8 mouse cellular contexts compared by ENCODE assay signal in the genomic region with DNA sequence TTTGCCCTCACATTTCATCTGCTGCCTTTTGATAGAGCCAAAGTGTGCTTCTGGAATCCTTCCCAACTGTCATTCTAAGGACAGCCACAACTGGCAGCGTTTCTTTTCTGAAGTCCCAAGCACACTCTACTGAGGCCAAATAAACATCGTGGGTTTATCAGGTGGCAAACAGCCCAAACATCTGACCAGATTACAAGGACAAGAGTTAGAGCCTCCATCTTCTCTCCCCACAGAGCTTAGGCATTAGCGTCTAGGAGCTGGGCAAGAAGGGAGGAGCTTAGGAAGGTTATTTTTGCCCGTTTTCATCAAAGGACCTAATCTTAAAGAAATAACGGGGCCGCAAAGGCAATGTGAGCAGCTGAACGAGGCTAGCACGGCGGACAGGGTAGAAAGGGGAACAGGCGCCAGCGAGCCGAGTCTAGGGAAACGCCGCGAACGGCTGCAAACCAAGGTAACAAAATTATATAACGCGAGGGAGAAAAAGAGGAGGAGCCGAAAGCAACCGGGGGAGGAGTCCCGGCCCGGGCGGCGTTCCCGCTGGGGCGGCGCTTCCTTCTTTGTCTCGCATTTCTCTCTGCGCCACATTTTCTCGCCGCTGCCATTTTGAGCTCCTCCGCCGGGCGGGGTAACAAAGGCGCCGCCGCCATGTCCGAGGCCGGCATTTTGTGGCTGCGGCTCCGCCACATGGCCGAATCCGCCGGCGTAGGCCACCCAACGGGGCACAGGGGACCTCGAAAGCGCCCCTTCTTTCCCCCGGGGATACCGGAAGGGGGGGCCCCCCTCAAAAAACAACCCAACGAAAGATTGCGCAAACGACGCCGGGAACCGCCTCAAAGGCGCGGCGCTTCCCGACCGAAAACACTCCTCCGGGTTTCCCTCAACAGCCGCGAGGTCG. TPM values are rescaled to one million over a fixed set of nuclear protein-coding genes. Genes with fewer than 3 reads are reported as not detected.
DNase-seq lines count a peak whose midpoint lies in the region; ATAC-seq lines count a peak whose summit lies in the region.

No protein-coding gene starts in this region.

- H3K36me3 ChIP-seq in forebrain, embryonic 11.5 days (ENCODE audit: control insufficient read depth, insufficient read depth, low read length): peaks cover 24% of the 10 kb centered on the region
- H3K36me3 ChIP-seq in heart, embryonic 16.5 days (ENCODE audit: control insufficient read depth, insufficient read depth): peaks cover 35% of the 10 kb centered on the region
- H3K36me3 ChIP-seq in liver, embryonic 15.5 days (replicated peaks): peaks cover 57% of the 10 kb centered on the region
- peaks cover 10% of the 10 kb centered on the region for H3K36me3 ChIP-seq in neural tube, embryonic 11.5 days (ENCODE audit: control insufficient read depth, insufficient read depth, low read length)
- peaks cover 22% of the 10 kb centered on the region for H3K36me3 ChIP-seq in stomach, embryonic 16.5 days (ENCODE audit: control insufficient read depth, insufficient read depth, low read length)

- H3K9me3 ChIP-seq in forebrain, embryonic 11.5 days (ENCODE audit: control insufficient read depth, low read length): no peaks in the 10 kb centered on the region
- no peaks in the 10 kb centered on the region for H3K9me3 ChIP-seq in heart, embryonic 16.5 days (replicated peaks; ENCODE audit: control insufficient read depth, low read length)
- no peaks in the 10 kb centered on the region for H3K9me3 ChIP-seq in liver, embryonic 15.5 days (replicated peaks)
- no peaks in the 10 kb centered on the region for H3K9me3 ChIP-seq in neural tube, embryonic 11.5 days (ENCODE audit: control insufficient read depth, low read length)
- H3K9me3 ChIP-seq in stomach, embryonic 16.5 days (replicated peaks; ENCODE audit: control insufficient read depth, low read length): no peaks in the 10 kb centered on the region

- peak overlapping the region; percentile 98 for H3K27ac ChIP-seq in forebrain, embryonic 11.5 days (ENCODE audit: low read depth, low read length)
- peak overlapping the region; percentile 100 for H3K27ac ChIP-seq in heart, embryonic 16.5 days (ENCODE audit: low read length)
- H3K27ac ChIP-seq in liver, embryonic 15.5 days (replicated peaks): peak overlapping the region; percentile 99
- H3K27ac ChIP-seq in neural tube, embryonic 11.5 days (ENCODE audit: low read depth, low read length): peak overlapping the region; percentile 97
- H3K27ac ChIP-seq in stomach, embryonic 16.5 days (ENCODE audit: low read length): peak overlapping the region; percentile 99

- peak; percentile 75 to 78 for DNase-seq in CD8-positive naive resting alpha-beta T cell, adult 2 months (ENCODE audit: low read depth in 2 of 2, low spot score in 2 of 2)
- peak; percentile 84 for DNase-seq in c-Kit-negative CD71-positive TER-119-positive erythroid progenitor cells, embryonic 14.5 days (ENCODE audit: low read depth, low spot score)
- DNase-seq in forebrain, embryonic 11.5 days (ENCODE audit: low spot score): peak; percentile 92
- peak; percentile 94 to 95 for DNase-seq in kidney, postnatal 36 days
- DNase-seq in neural tube, embryonic 11.5 days (ENCODE audit: low spot score): peak; percentile 85

- under 1% methylated on average over 65 of the region's 65 CpGs for WGBS in forebrain, embryonic 11.5 days
- under 1% methylated on average over 63 of the region's 65 CpGs for WGBS in heart, embryonic 16.5 days
- under 1% methylated on average over 64 of the region's 65 CpGs for WGBS in liver, embryonic 15.5 days (ENCODE audit: insufficient replicate concordance)
- WGBS in neural tube, embryonic 11.5 days: under 1% methylated on average over 64 of the region's 65 CpGs
- WGBS in stomach, embryonic 16.5 days: under 1% methylated on average over 65 of the region's 65 CpGs

- no peaks in the 10 kb centered on the region for H3K4me1 ChIP-seq in forebrain, embryonic 11.5 days (replicated peaks; ENCODE audit: control insufficient read depth, insufficient read depth, low read length)
- peaks cover 23% of the 10 kb centered on the region for H3K4me1 ChIP-seq in heart, embryonic 16.5 days (ENCODE audit: control insufficient read depth, insufficient read depth, low read length)
- H3K4me1 ChIP-seq in liver, embryonic 15.5 days (replicated peaks): peaks cover 31% of the 10 kb centered on the region
- peaks cover 8% of the 10 kb centered on the region for H3K4me1 ChIP-seq in neural tube, embryonic 11.5 days (ENCODE audit: control insufficient read depth, insufficient read depth, low read length)
- H3K4me1 ChIP-seq in stomach, embryonic 16.5 days (ENCODE audit: control insufficient read depth, insufficient read depth, low read length): peaks cover 4% of the 10 kb centered on the region; the same call in 1 of the 2 replicates

- H3K4me2 ChIP-seq in forebrain, embryonic 11.5 days (ENCODE audit: low read depth, low read length, severe bottlenecking): peak overlapping the region; percentile 60
- H3K4me2 ChIP-seq in heart, embryonic 16.5 days (ENCODE audit: low read depth, low read length): peak overlapping the region; percentile 85
- H3K4me2 ChIP-seq in liver, embryonic 15.5 days: peak overlapping the region; percentile 68
- peak overlapping the region; percentile 57 for H3K4me2 ChIP-seq in neural tube, embryonic 11.5 days (ENCODE audit: low read depth)
- peak overlapping the region; percentile 88 for H3K4me2 ChIP-seq in stomach, embryonic 16.5 days (ENCODE audit: low read depth, low read length)

- H3K27me3 ChIP-seq in forebrain, embryonic 11.5 days (ENCODE audit: control insufficient read depth, insufficient read depth, low read length): no peaks in the 10 kb centered on the region
- H3K27me3 ChIP-seq in heart, embryonic 16.5 days (ENCODE audit: control insufficient read depth, insufficient read depth, low read length): no peaks in the 10 kb centered on the region
- H3K27me3 ChIP-seq in liver, embryonic 15.5 days: no peaks in the 10 kb centered on the region
- no peaks in the 10 kb centered on the region for H3K27me3 ChIP-seq in neural tube, embryonic 11.5 days (ENCODE audit: control insufficient read depth, insufficient read depth, low read length)
- H3K27me3 ChIP-seq in stomach, embryonic 16.5 days (ENCODE audit: control insufficient read depth, insufficient read depth, low read length): no peaks in the 10 kb centered on the region

- peak overlapping the region; percentile 100 for H3K9ac ChIP-seq in forebrain, embryonic 11.5 days (ENCODE audit: low read length)
- H3K9ac ChIP-seq in heart, embryonic 16.5 days (ENCODE audit: low read length): peak overlapping the region; percentile 99
- H3K9ac ChIP-seq in liver, embryonic 15.5 days: peak overlapping the region; percentile 99
- peak overlapping the region; percentile 100 for H3K9ac ChIP-seq in neural tube, embryonic 11.5 days (ENCODE audit: low read length)
- peak overlapping the region; percentile 98 for H3K9ac ChIP-seq in stomach, embryonic 16.5 days (ENCODE audit: low read length)

- peak overlapping the region; percentile 97 for H3K4me3 ChIP-seq in forebrain, embryonic 11.5 days (ENCODE audit: low read depth, low read length)
- peak overlapping the region; percentile 93 for H3K4me3 ChIP-seq in heart, embryonic 16.5 days (ENCODE audit: low read length)
- peak overlapping the region; percentile 96 for H3K4me3 ChIP-seq in liver, embryonic 15.5 days (replicated peaks)
- H3K4me3 ChIP-seq in neural tube, embryonic 11.5 days (ENCODE audit: low read depth, low read length): peak overlapping the region; percentile 87
- peak overlapping the region; percentile 95 for H3K4me3 ChIP-seq in stomach, embryonic 16.5 days (replicated peaks; ENCODE audit: low read length)

- peak; percentile 8; the same call in 1 of the 2 replicates for ATAC-seq in forebrain, embryonic 11.5 days (replicated peaks; ENCODE audit: low FRiP score)
- ATAC-seq in heart, embryonic 16.5 days (replicated peaks; ENCODE audit: extremely low read depth, insufficient read depth, low FRiP score): peak; percentile 33
- ATAC-seq in liver, embryonic 15.5 days (ENCODE audit: insufficient read depth): peak; percentile 19
- no peak for ATAC-seq in neural tube, embryonic 11.5 days (ENCODE audit: insufficient read depth, low FRiP score, low TSS enrichment)
- peak; percentile 44 for ATAC-seq in stomach, embryonic 16.5 days (ENCODE audit: insufficient read depth, low FRiP score)

RNA-seq across cellular contexts. Expression of a gene that starts 1.6 kb away (rescaled TPM):
- 508 and 538 TPM in 2 replicates for polyA plus RNA-seq in forebrain, embryonic 11.5 days (2014; fragmentation: Nextera tagmentation; extraction: Ambion mirVana)
- 213 and 237 TPM in 2 replicates for polyA plus RNA-seq in heart, embryonic 16.5 days (2015; fragmentation: Nextera tagmentation; extraction: Ambion mirVana)
- 114 and 115 TPM in 2 replicates for polyA plus RNA-seq in liver, embryonic 15.5 days (2015; fragmentation: Nextera tagmentation; extraction: Ambion mirVana)
- polyA plus RNA-seq in neural tube, embryonic 11.5 days (2014; fragmentation: Nextera tagmentation; extraction: Ambion mirVana): 496 and 500 TPM in 2 replicates
- polyA plus RNA-seq in stomach, embryonic 16.5 days (2015; fragmentation: Nextera tagmentation; extraction: Ambion mirVana): 304 and 316 TPM in 2 replicates

RNA-seq across cellular contexts. Expression of a gene that starts 1.7 kb away (rescaled TPM):
- polyA plus RNA-seq in forebrain, embryonic 11.5 days (2014; fragmentation: Nextera tagmentation; extraction: Ambion mirVana): 20.8 and 23.0 TPM in 2 replicates
- polyA plus RNA-seq in heart, embryonic 16.5 days (2015; fragmentation: Nextera tagmentation; extraction: Ambion mirVana): 14.2 and 15.1 TPM in 2 replicates
- polyA plus RNA-seq in liver, embryonic 15.5 days (2015; fragmentation: Nextera tagmentation; extraction: Ambion mirVana): 7.8 and 9.1 TPM in 2 replicates
- 19.0 and 22.9 TPM in 2 replicates for polyA plus RNA-seq in neural tube, embryonic 11.5 days (2014; fragmentation: Nextera tagmentation; extraction: Ambion mirVana)
- polyA plus RNA-seq in stomach, embryonic 16.5 days (2015; fragmentation: Nextera tagmentation; extraction: Ambion mirVana): 18.8 and 20.4 TPM in 2 replicates

RNA-seq across cellular contexts. Expression of a gene that starts 8.0 kb away (rescaled TPM):
- polyA plus RNA-seq in forebrain, embryonic 11.5 days (2014; fragmentation: Nextera tagmentation; extraction: Ambion mirVana): 8.9 and 9.1 TPM in 2 replicates
- 6.4 and 7.8 TPM in 2 replicates for polyA plus RNA-seq in heart, embryonic 16.5 days (2015; fragmentation: Nextera tagmentation; extraction: Ambion mirVana)
- 3.8 and 4.7 TPM in 2 replicates for polyA plus RNA-seq in liver, embryonic 15.5 days (2015; fragmentation: Nextera tagmentation; extraction: Ambion mirVana)
- polyA plus RNA-seq in neural tube, embryonic 11.5 days (2014; fragmentation: Nextera tagmentation; extraction: Ambion mirVana): 7.6 and 8.4 TPM in 2 replicates
- polyA plus RNA-seq in stomach, embryonic 16.5 days (2015; fragmentation: Nextera tagmentation; extraction: Ambion mirVana): 10.5 and 11.7 TPM in 2 replicates

RNA-seq across cellular contexts. Expression of a gene that starts 36.4 kb away (rescaled TPM):
- polyA plus RNA-seq in forebrain, embryonic 11.5 days (2014; fragmentation: Nextera tagmentation; extraction: Ambion mirVana): 0.63 and 1.3 TPM in 2 replicates
- polyA plus RNA-seq in heart, embryonic 16.5 days (2015; fragmentation: Nextera tagmentation; extraction: Ambion mirVana): 1.8 and 2.2 TPM in 2 replicates
- polyA plus RNA-seq in liver, embryonic 15.5 days (2015; fragmentation: Nextera tagmentation; extraction: Ambion mirVana): 2.8 and 3.2 TPM in 2 replicates
- 0.61 and 1.4 TPM in 2 replicates for polyA plus RNA-seq in neural tube, embryonic 11.5 days (2014; fragmentation: Nextera tagmentation; extraction: Ambion mirVana)
- polyA plus RNA-seq in stomach, embryonic 16.5 days (2015; fragmentation: Nextera tagmentation; extraction: Ambion mirVana): 3.1 TPM in 2 replicates

RNA-seq across cellular contexts. Expression of a gene that starts 37.0 kb away (rescaled TPM):
- polyA plus RNA-seq in forebrain, embryonic 11.5 days (2014; fragmentation: Nextera tagmentation; extraction: Ambion mirVana): 15.4 and 18.8 TPM in 2 replicates
- polyA plus RNA-seq in heart, embryonic 16.5 days (2015; fragmentation: Nextera tagmentation; extraction: Ambion mirVana): 80.4 and 87.7 TPM in 2 replicates
- polyA plus RNA-seq in liver, embryonic 15.5 days (2015; fragmentation: Nextera tagmentation; extraction: Ambion mirVana): 7.0 and 7.8 TPM in 2 replicates
- polyA plus RNA-seq in neural tube, embryonic 11.5 days (2014; fragmentation: Nextera tagmentation; extraction: Ambion mirVana): 24.6 and 24.9 TPM in 2 replicates
- polyA plus RNA-seq in stomach, embryonic 16.5 days (2015; fragmentation: Nextera tagmentation; extraction: Ambion mirVana): 51.7 and 55.0 TPM in 2 replicates
